Mouse (Mus musculus): ENCODE results near the gene 2610318N02Rik.

2610318N02Rik gene

GRCm38 (mm10) chr16:17110771-17111743, 13.9 kb downstream of the 2610318N02Rik start, which contains the start of gene Ppil2:
TSS of gene Ppil2 (minus strand) at chr16:17111257.
- in situ Hi-C loops (cut with MboI, MseI), result no loop called here

DNA sequence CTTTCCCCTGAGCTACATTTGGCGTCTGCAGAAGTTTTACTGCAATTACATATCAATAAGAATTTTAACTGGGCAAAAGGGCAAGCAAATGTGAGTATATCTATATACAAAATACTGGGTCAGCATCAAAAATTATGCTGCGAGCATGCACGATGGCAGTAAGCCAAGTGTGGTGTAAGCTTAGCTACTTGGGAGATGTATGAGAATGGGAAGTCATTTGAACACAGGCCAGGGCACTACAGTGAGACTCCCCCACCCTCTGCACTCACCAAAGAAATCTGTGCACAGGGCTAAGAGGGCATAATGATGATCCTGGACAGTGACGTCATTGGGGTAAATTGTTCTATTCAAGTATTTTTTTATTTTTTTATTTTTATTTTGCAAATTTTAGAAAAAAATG, 20.4 kb downstream of the 2610318N02Rik start:
- in situ Hi-C loops (cut with MboI, MseI), result no loop called here

DNA sequence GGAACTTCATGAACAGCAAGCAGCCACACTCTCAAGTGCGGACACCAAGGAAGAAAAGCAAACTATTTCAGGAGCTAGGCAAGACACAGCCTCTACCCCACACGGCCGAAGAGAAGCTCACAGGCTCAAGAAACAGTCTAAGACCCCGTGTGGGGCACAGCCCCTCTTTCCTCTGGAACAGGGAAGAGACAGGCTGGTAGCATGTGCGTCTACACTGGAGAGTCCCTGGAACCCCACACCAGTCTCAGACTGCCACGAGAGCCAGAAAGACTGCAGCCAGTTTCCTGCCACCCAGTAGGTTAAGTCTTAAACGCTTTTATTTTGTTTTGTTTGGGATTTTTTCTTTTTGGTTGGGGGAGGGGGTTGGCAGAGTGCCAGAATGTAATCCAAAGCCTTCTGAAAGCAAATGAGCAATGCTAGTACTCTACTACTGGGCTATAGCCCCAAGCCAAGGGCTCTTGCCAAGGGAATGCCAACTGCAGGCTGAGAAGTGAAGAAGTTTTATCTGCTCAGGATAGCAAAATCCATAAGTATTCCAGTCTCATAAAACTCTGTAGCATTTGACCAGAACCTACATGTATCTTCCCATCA, 22.2 kb downstream of the 2610318N02Rik start:
- in situ Hi-C loops (cut with MboI, MseI), result no loop called here

GRCm38 (mm10) chr16:17096938-17097337, 28.0 kb downstream of the 2610318N02Rik start:
- in situ Hi-C loops (cut with MboI, MseI), result no loop called here

- in situ Hi-C loops (cut with MboI, MseI), result no loop called here
Observed at GRCm38 (mm10) chr16:17088346-17088745, 36.6 kb downstream of the 2610318N02Rik start.

GRCm38 (mm10) chr16:17086669-17087193, 38.2 kb downstream of the 2610318N02Rik start:
- in situ Hi-C loops (cut with MboI, MseI), result no loop called here

DNA sequence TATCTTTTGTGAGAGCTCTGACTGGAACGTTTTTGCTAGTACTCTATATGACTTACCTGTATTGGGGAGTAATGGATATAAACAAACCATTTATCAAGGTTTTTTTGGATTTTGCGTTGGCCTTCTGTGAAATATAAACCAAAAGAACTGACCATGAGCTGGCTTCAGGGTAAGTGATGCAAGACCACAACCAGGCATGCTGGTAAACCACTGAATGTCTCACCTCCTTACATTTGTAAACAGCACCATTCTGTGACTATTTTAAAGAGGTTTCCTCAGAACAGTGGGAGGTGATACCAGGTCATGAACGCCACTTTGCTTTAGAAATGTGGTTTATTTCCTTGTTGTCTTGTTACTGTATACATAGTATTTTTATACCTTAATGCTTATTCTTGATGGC, 38.7 kb downstream of the 2610318N02Rik start:
- in situ Hi-C loops (cut with MboI, MseI), result no loop called here

DNA sequence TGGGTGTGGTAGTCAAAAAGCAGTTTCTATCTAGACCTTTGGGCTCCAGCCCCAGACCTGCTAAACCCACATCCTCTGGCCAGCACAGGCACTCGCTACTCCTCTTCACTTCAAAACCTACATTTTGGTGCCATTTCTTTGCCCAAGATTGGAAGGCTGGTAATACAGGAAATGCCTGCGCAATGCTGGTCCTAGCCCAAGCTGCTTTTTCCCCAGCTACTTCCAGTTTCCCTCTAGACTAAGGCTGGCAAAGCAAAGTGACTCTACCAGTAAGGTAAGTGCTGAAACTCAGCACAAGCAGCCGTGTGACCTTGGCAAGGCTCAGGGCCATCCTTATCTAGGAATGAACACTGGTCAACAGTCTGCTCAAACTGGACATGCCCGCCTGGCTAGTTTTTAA, 39.3 kb downstream of the 2610318N02Rik start:
- in situ Hi-C loops (cut with MboI, MseI), result no loop called here

GRCm38 (mm10) chr16:17082121-17082792, 42.7 kb downstream of the 2610318N02Rik start:
- in situ Hi-C loops (cut with MboI, MseI), result no loop called here

GRCm38 (mm10) chr16:17078101-17078500, 46.9 kb downstream of the 2610318N02Rik start:
- in situ Hi-C loops (cut with MboI, MseI), result no loop called here

- in situ Hi-C loops (cut with MboI, MseI), result no loop called here
Observed at GRCm38 (mm10) chr16:17076869-17077268, 48.1 kb downstream of the 2610318N02Rik start.

- in situ Hi-C loops (cut with MboI, MseI), result no loop called here
Observed at GRCm38 (mm10) chr16:17076301-17076700, 48.7 kb downstream of the 2610318N02Rik start.

GRCm38 (mm10) chr16:17073000-17073399, 52.0 kb downstream of the 2610318N02Rik start:
- in situ Hi-C loops (cut with MboI, MseI), result no loop called here

DNA sequence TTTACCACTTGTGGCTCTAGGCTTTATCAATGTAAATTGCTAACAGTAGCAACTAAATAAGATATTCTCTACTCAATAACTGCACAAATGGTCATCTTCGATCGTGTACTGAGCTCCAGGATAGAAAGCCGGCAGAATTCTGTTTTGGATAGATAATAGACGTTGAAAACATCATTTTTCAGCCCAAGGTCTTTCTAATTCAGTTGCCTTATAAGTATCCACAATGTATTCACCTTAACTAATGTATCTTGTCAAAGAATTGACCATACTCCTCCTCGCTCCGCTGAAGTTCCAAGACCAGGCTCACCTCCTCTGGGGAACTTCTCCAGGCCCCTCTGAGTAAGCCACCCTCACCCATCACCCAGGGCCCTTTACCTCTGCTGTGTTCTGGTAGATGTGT, 54.3 kb downstream of the 2610318N02Rik start:
- in situ Hi-C loops (cut with MboI, MseI), result no loop called here

DNA sequence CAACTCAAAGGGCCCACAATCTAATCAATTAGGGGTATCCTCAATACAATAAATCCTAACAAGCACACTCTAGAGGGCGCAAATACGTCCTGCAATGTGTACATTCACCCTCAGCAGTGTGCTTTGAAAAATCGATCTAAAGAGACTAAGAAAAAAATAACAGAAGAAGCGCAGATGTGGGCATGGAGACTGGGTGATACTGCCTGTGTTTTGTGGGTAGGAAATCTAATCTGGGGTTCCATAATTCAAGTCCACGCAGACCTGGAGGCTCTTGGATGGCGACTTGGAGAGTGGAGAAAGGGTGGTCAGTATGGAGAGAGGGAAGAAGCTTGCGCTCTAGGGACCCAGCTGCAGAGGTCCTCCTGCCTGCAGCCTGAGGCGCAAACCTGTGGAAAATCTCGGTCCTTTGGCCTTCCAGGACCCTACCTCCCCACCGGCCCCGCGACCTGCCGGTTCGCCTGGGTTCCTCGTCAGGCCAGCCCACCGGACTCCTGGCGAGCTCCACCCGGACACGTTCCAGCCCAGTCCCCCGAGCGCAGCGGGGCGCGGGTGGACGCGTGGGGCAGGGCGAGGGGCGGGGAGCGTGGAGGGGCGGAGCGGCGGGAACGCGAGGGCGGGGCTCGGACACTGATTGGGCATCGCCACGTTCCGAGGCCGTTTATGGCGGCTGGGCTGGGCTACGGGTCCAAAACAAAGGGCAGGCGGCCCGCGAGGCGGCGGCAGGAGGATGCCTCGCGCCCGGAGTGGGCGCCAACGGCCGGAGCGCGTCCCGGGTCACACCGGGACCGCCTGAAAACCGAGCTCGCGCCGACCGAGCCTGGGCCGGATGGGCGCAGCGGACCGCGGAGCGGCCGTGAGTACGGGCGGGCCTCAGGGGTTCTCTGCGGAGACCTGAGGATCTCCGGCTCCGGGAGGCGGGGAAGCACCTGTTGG, 55.2 kb downstream of the 2610318N02Rik start, which contains the start of gene Ypel1:
TSS of gene Ypel1 (plus strand) at position 186 of the 933 bp plus-strand sequence.
- in situ Hi-C loops (cut with MboI, MseI), result no loop called here

- in situ Hi-C loops (cut with MboI, MseI), result no loop called here
Observed at GRCm38 (mm10) chr16:17067552-17067951, 57.4 kb downstream of the 2610318N02Rik start.
